Mouse (Mus musculus): ENCODE results near the gene Nme8. TPM values are rescaled to one million over a fixed set of nuclear protein-coding genes. Genes with fewer than 3 reads are reported as not detected.

Gene Nme8
- not detected in 2 replicates for polyA plus RNA-seq (2014; fragmentation: Nextera tagmentation; extraction: Ambion mirVana)

DNA sequence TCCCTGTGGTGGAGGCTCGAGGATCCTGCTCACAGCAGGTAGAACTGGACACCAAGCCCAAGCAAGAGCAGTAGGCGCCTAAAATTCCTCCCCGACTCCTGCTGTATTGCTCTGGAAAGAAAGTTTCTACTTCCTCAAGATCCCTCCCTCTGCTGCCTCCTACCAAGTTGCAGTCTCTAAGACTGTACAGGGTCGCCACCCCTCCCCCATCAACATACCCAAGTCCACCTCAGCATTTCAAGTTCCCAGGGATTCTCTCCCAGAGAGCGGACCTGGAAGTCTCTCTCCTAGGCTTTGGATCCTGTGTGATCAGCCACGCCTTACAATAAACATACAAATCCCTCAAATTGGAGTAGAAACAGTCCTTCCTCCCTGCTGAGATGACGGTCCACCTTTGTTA is at the start of gene Nme8:
Gene Nme8, minus strand, starts transcription at position 5 of the 400 bp plus-strand sequence.
- WGBS: 24% methylated on average over 6 of the region's 7 CpGs
- H3K4me3 ChIP-seq (ENCODE audit: low read depth, low read length): no peak within 1 kb of the TSS
- no peak within 1 kb of the TSS for H3K27ac ChIP-seq (ENCODE audit: low read depth, low read length)
- no peaks in the 10 kb centered on the region for H3K36me3 ChIP-seq (ENCODE audit: control insufficient read depth, insufficient read depth, low read length)
- H3K9me3 ChIP-seq (replicated peaks; ENCODE audit: control insufficient read depth, low read length): no peaks in the 10 kb centered on the region
- DNase-seq (ENCODE audit: low spot score) (no peak), ATAC-seq (no peak)
- H3K4me2 ChIP-seq (ENCODE audit: low read length): no peak within 1 kb of the TSS
- H3K9ac ChIP-seq (ENCODE audit: low read length): no peak within 1 kb of the TSS
- no peaks in the 10 kb centered on the region for H3K27me3 ChIP-seq (replicated peaks; ENCODE audit: control insufficient read depth, insufficient read depth, low read length)
- peaks cover 3% of the 10 kb centered on the region; the same call in 1 of the 2 replicates for H3K4me1 ChIP-seq (ENCODE audit: control insufficient read depth, insufficient read depth, low read length)

- ATAC-seq (no peak), DNase-seq (ENCODE audit: low spot score) (no peak)
- Histone ChIP-seq H3K9me3 (replicated peaks; ENCODE audit: control insufficient read depth, low read length) (no peaks in the 10 kb centered on the region), H3K36me3 (ENCODE audit: control insufficient read depth, insufficient read depth, low read length) (no peaks in the 10 kb centered on the region), H3K27ac (ENCODE audit: low read depth, low read length) (no peak overlapping the region), H3K9ac (ENCODE audit: low read length) (no peak overlapping the region), H3K4me2 (ENCODE audit: low read length) (no peak overlapping the region), H3K4me1 (ENCODE audit: control insufficient read depth, insufficient read depth, low read length) (no peaks in the 10 kb centered on the region), H3K27me3 (replicated peaks; ENCODE audit: control insufficient read depth, insufficient read depth, low read length) (no peaks in the 10 kb centered on the region), H3K4me3 (ENCODE audit: low read depth, low read length) (no peak overlapping the region)
- 50% methylated on average over 2 of the region's 2 CpGs for WGBS
These were observed 48.1 kb upstream of the Nme8 start for GRCm38 (mm10) chr13:19745741-19746140.

GRCm38 (mm10) chr13:19744536-19744935 is 46.9 kb upstream of the Nme8 start:
- Histone ChIP-seq H3K9ac (ENCODE audit: low read length) (no peak overlapping the region), H3K36me3 (ENCODE audit: control insufficient read depth, insufficient read depth, low read length) (no peaks in the 10 kb centered on the region)
- 79% methylated on average over 5 of the region's 5 CpGs for WGBS

DNA sequence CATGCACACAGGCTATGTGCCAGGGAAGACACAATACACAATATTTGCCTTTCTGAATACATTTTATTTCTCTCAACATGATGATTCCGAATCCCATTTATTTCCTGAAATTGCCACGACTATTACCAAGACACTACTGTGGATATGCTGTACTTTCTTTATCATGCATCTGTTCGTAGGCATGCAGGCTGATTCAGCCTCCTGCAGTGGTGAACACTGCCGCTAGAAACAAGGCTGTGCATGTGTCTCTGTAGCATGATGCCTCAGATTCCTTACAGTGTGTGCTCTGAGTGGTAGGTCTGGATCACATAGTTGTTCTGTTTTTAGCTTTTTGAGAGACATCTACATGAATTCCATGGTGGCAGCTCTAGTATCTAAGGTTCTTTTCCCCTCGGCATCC is 37.0 kb upstream of the Nme8 start:
- 90% methylated on average over 5 of the region's 5 CpGs for whole genome bisulfite sequencing
- Histone ChIP-seq H3K9me3 (replicated peaks; ENCODE audit: control insufficient read depth, low read length) (no peaks in the 10 kb centered on the region), H3K9ac (ENCODE audit: low read length) (no peak overlapping the region), H3K27ac (ENCODE audit: low read depth, low read length) (no peak overlapping the region), H3K4me1 (ENCODE audit: control insufficient read depth, insufficient read depth, low read length) (no peaks in the 10 kb centered on the region), H3K4me2 (ENCODE audit: low read length) (no peak overlapping the region), H3K27me3 (replicated peaks; ENCODE audit: control insufficient read depth, insufficient read depth, low read length) (no peaks in the 10 kb centered on the region), H3K36me3 (ENCODE audit: control insufficient read depth, insufficient read depth, low read length) (no peaks in the 10 kb centered on the region), H3K4me3 (ENCODE audit: low read depth, low read length) (no peak overlapping the region)
- ATAC-seq (no peak), DNase-seq (ENCODE audit: low spot score) (no peak)

More at GRCm38 (mm10) chr13:19744536-19744935, 46.9 kb upstream of the Nme8 start:
- Histone ChIP-seq H3K4me3 (ENCODE audit: low read depth, low read length) (no peak overlapping the region), H3K4me1 (ENCODE audit: control insufficient read depth, insufficient read depth, low read length) (no peaks in the 10 kb centered on the region), H3K9me3 (replicated peaks; ENCODE audit: control insufficient read depth, low read length) (no peaks in the 10 kb centered on the region), H3K4me2 (ENCODE audit: low read length) (no peak overlapping the region), H3K27ac (ENCODE audit: low read depth, low read length) (no peak overlapping the region), H3K27me3 (replicated peaks; ENCODE audit: control insufficient read depth, insufficient read depth, low read length) (no peaks in the 10 kb centered on the region)
- ATAC-seq (no peak), DNase-seq (ENCODE audit: low spot score) (no peak)

DNA sequence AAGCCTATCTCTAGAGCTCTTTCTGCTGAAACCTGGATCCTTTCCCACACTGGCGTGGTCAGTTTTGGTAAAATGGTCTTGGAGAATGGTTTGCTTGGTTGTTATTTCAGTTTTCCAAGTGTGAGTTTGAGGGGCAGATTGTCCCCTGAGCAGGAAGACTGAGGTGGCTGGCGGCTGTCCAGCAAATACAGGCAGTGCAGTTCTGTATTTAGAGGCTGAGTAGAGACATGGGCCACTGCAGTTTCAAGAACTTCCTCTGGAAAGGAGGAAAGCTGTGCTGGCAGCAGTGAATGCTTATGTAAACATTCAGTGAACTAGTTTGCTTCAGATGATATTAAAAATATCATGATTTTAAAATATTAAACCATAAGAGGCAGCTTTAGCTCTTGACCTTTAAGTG is 33.2 kb upstream of the Nme8 start:
- no peak overlapping the region for H3K9ac ChIP-seq (ENCODE audit: low read length)
- ATAC-seq (no peak), DNase-seq (ENCODE audit: low spot score) (no peak)
- H3K36me3 ChIP-seq (ENCODE audit: control insufficient read depth, insufficient read depth, low read length): no peaks in the 10 kb centered on the region
- H3K4me2 ChIP-seq (ENCODE audit: low read length): no peak overlapping the region
- no peaks in the 10 kb centered on the region for H3K9me3 ChIP-seq (replicated peaks; ENCODE audit: control insufficient read depth, low read length)
- H3K27ac ChIP-seq (ENCODE audit: low read depth, low read length): no peak overlapping the region
- no peaks in the 10 kb centered on the region for H3K27me3 ChIP-seq (replicated peaks; ENCODE audit: control insufficient read depth, insufficient read depth, low read length)
- no peaks in the 10 kb centered on the region for H3K4me1 ChIP-seq (ENCODE audit: control insufficient read depth, insufficient read depth, low read length)
- 75% methylated on average over 2 of the region's 2 CpGs for WGBS
- H3K4me3 ChIP-seq (ENCODE audit: low read depth, low read length): no peak overlapping the region

GRCm38 (mm10) chr13:19718954-19719353 is 21.4 kb upstream of the Nme8 start:
- Histone ChIP-seq H3K4me2 (ENCODE audit: low read length) (no peak overlapping the region), H3K9me3 (replicated peaks; ENCODE audit: control insufficient read depth, low read length) (no peaks in the 10 kb centered on the region), H3K4me1 (ENCODE audit: control insufficient read depth, insufficient read depth, low read length) (no peaks in the 10 kb centered on the region), H3K27ac (ENCODE audit: low read depth, low read length) (no peak overlapping the region), H3K9ac (ENCODE audit: low read length) (no peak overlapping the region), H3K36me3 (ENCODE audit: control insufficient read depth, insufficient read depth, low read length) (no peaks in the 10 kb centered on the region), H3K27me3 (replicated peaks; ENCODE audit: control insufficient read depth, insufficient read depth, low read length) (no peaks in the 10 kb centered on the region), H3K4me3 (ENCODE audit: low read depth, low read length) (no peak overlapping the region)
- 63% methylated on average over 5 of the region's 5 CpGs for WGBS
- peak; percentile 23 for DNase-seq (ENCODE audit: low spot score)
- ATAC-seq: no peak

- no peak overlapping the region for H3K4me3 ChIP-seq (ENCODE audit: low read depth, low read length)
- no peaks in the 10 kb centered on the region for H3K36me3 ChIP-seq (ENCODE audit: control insufficient read depth, insufficient read depth, low read length)
- peak; percentile 51 for DNase-seq (ENCODE audit: low spot score)
- no peak overlapping the region for H3K4me2 ChIP-seq (ENCODE audit: low read length)
- 35% methylated on average over 2 of the region's 2 CpGs for WGBS
- no peaks in the 10 kb centered on the region for H3K27me3 ChIP-seq (replicated peaks; ENCODE audit: control insufficient read depth, insufficient read depth, low read length)
- no peak overlapping the region for H3K27ac ChIP-seq (ENCODE audit: low read depth, low read length)
- no peaks in the 10 kb centered on the region for H3K9me3 ChIP-seq (replicated peaks; ENCODE audit: control insufficient read depth, low read length)
- peak; percentile 48; the same call in 1 of the 2 replicates for ATAC-seq
- H3K9ac ChIP-seq (ENCODE audit: low read length): no peak overlapping the region
- no peaks in the 10 kb centered on the region for H3K4me1 ChIP-seq (ENCODE audit: control insufficient read depth, insufficient read depth, low read length)
These were observed 19.6 kb upstream of the Nme8 start for GRCm38 (mm10) chr13:19717201-19717600.

- Histone ChIP-seq H3K4me2 (ENCODE audit: low read length) (no peak overlapping the region), H3K9ac (ENCODE audit: low read length) (no peak overlapping the region), H3K27ac (ENCODE audit: low read depth, low read length) (no peak overlapping the region), H3K4me3 (ENCODE audit: low read depth, low read length) (no peak overlapping the region), H3K27me3 (replicated peaks; ENCODE audit: control insufficient read depth, insufficient read depth, low read length) (no peaks in the 10 kb centered on the region), H3K4me1 (ENCODE audit: control insufficient read depth, insufficient read depth, low read length) (peaks cover 3% of the 10 kb centered on the region; the same call in 1 of the 2 replicates), H3K36me3 (ENCODE audit: control insufficient read depth, insufficient read depth, low read length) (no peaks in the 10 kb centered on the region), H3K9me3 (replicated peaks; ENCODE audit: control insufficient read depth, low read length) (no peaks in the 10 kb centered on the region)
- ATAC-seq (no peak), DNase-seq (ENCODE audit: low spot score) (no peak)
- WGBS: 7% methylated on average over 4 of the region's 4 CpGs
These were observed 6.2 kb upstream of the Nme8 start for GRCm38 (mm10) chr13:19703806-19704205.

- ATAC-seq: peak; percentile 85
- H3K36me3 ChIP-seq (ENCODE audit: control insufficient read depth, insufficient read depth, low read length): no peaks in the 10 kb centered on the region
- H3K4me1 ChIP-seq (ENCODE audit: control insufficient read depth, insufficient read depth, low read length): peaks cover 3% of the 10 kb centered on the region; the same call in 1 of the 2 replicates
- peak overlapping the region; percentile 23 for H3K4me2 ChIP-seq (ENCODE audit: low read length)
- H3K9ac ChIP-seq (ENCODE audit: low read length): no peak overlapping the region
- DNase-seq (ENCODE audit: low spot score): peak; percentile 86
- H3K9me3 ChIP-seq (replicated peaks; ENCODE audit: control insufficient read depth, low read length): no peaks in the 10 kb centered on the region
- H3K4me3 ChIP-seq (ENCODE audit: low read depth, low read length): no peak overlapping the region
- WGBS: 54% methylated on average over 11 of the region's 11 CpGs
- H3K27me3 ChIP-seq (replicated peaks; ENCODE audit: control insufficient read depth, insufficient read depth, low read length): no peaks in the 10 kb centered on the region
- no peak overlapping the region for H3K27ac ChIP-seq (ENCODE audit: low read depth, low read length)
These were observed 4.0 kb upstream of the Nme8 start for GRCm38 (mm10) chr13:19701443-19702078.

Measured in forebrain, embryonic 14.5 days (tissue).